Mouse (Mus musculus) gastrocnemius, adult 2 months (tissue): ENCODE data around the gene D7Ertd443e. TPM values are rescaled to one million over a fixed set of nuclear protein-coding genes. Genes with fewer than 3 reads are reported as not detected.

Experiments used
- DNase-seq: peaks from one replicate; pipeline ENCODE4 v3.0.0; 2022
- H3K27ac ChIP-seq: fragments of 200-600 bp; 2 replicates; pipeline ENCODE4 v1.8.1; 2022; ENCODE audit warnings: mild to moderate bottlenecking
- H3K4me3 ChIP-seq: fragments of 200-600 bp; 2 replicates; pipeline ENCODE4 v1.8.1; 2022; ENCODE audit warnings: mild to moderate bottlenecking, moderate library complexity
- CTCF ChIP-seq: fragments of 200-600 bp; IDR thresholded peaks from 2 replicates; pipeline ENCODE4 v1.8.1; 2022; ENCODE audit warnings: antibody characterized with exemption, mild to moderate bottlenecking, moderate library complexity
- intact Hi-C: fragments of 180-260 bp; cut with DNase I; formaldehyde crosslinking; loops from one replicate; pipeline ENCODE4 v1.15.1; 2025
- total RNA-seq, 2 experiments: library from RNA; stranded (reverse); gene quantifications; 2 replicates each; pipeline ENCODE4 v1.2.3; 2021

Gene D7Ertd443e
- total RNA-seq, 2 experiments from 2014 or later = not detected

DNA sequence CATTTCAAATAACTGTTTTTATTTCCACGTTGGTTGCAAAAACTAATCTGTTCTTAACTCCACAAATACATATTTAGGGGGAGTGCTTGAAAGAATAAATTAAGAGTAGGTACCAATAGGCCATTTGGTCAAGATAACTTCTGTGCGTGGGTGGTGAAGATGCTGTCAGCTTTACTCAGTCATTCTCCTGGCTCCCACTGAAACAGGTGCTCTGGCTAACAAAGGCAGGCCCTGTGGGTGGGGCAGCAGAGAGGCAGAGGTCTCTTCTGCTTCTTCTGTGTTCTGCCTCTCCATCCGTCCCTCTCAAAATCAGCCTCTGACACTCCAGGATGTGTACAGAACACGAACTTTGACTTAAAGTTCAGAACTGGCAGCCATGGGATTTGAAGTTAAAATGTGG, 119.7 kb downstream of the D7Ertd443e start:
- Histone ChIP-seq H3K27ac (no peak overlapping the region), H3K4me3 (no peak overlapping the region)
- no peak for DNase-seq
- intact Hi-C loops = loop anchor here (5.0 kb wide), 1 partner anchor 82 kb away; no protein-coding TSS in a partner anchor
- TF ChIP-seq CTCF = no peak

DNA sequence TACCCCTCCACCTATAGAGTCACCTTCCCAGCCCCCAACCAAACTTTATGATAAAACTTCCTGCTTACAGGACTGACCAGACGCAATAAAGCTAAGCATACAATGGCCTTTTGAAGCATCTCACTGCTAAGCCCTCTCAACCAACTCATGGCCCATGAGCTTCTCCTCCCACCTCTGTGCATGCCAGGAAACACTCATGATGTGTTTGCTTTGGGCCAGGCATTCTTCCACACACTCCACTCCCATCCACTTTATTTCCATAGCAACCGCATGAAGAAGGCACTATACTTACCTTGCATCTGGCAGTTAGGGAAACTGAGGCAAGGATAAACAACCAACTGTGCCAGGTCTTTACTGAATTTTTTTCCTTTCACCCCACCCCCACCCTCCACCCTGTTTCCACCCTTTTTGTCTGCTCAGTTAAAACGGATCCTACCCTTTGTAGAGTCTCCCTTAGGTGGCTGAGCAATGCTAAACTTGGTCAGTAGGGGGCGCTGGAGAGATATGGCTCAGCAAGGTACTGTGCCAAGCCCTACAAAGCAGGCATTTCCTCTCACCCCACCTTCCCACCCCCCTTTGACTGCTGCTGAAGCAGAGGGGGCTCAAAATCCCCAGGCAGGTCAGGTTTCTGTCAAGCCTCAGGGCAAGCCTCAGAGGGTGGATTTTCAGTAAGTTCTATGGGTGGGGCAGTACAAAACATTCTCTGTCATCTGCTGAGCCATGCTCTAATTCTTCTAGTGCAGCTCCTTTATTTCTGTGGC, 122.1 kb downstream of the D7Ertd443e start:
- peak; percentile 59 for DNase-seq
- no peak overlapping the region for H3K27ac ChIP-seq
- intact Hi-C loops = no loop called here
- no peak overlapping the region for H3K4me3 ChIP-seq
- TF ChIP-seq CTCF = peak; percentile 72

DNA sequence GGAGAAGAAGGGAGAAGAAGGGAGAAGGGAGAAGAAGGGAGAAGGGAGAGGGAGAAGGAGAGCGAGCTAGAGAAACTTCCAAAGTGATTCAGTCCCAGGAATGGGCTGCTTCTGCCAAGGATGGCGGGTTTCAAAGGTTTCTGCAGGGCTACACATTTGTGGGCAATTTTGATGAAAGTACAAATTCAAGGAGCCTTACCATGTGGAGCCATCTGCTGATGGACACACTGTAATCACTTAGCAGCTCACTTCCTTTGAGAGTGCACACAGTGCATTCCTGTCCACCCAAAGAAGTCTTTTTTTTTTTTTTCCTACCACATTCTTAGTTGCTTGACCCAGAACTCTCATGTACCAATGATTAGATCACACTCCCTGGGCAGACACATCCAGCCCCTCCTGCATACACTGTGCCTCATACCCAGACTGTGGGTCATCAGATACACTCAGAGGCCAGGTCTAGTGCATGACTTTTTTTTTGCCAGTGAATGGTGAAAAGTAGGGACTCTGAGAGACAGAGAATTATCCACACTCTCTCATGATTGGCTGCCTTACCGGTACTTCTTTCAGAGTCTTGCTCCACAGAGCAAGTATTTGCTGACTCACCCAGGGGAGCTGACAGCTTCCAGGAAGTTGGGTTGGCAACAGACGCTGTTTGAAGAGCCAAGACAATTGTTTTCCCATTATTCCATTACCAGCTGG, 124.3 kb downstream of the D7Ertd443e start:
- no peak for TF ChIP-seq CTCF
- intact Hi-C loops = no loop called here
- H3K4me3 ChIP-seq = no peak overlapping the region
- no peak overlapping the region for H3K27ac ChIP-seq
- peak; percentile 54 for DNase-seq

DNA sequence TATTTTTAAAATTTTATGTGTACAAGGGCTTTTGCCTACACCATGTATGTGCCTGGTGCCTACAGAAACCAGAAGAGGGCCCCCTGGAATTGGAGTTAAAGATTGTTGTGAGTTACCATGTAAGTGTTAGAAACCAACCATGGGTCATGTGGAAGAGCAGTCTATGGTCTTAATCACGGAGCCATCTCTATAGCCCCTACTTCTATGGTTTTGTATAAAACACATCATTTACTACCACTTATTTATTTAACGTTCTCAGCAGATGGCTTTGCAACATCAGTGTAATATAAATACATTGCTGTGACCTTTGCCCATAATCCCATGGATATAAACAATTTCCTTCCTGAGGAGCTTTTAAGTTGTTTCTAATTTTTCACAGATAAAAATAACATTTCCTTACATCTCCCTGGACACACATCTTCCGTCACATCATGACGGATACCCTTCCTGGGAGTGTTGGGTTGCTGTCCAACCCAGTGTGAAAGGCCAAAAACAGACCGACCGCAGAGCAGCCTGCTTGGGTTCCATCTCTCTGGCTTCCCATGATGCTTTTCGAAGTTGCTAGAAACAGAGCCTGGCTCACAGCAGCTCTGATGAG, 135.1 kb downstream of the D7Ertd443e start:
- H3K27ac ChIP-seq = no peak overlapping the region
- no peak for TF ChIP-seq CTCF
- intact Hi-C loops = no loop called here
- DNase-seq = no peak
- no peak overlapping the region for H3K4me3 ChIP-seq

DNA sequence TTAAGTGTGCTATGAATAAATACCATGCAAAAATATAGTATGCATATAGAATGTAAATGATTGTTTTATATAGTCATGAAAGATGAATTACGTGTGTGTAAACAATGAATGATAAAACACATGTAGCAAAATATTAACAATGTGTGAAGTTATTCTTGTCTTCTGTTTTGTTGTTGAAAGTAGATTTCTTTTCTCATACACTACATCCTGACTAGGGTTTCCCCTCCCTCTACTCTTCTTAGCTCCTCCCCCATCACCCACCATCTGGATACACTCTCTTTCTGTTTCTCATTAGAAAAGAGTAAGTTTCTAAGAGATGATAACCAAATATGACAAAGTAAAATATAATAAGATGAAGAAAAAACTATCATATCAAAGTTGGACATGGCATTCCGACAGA, 137.4 kb downstream of the D7Ertd443e start:
- intact Hi-C loops = no loop called here
- no peak for TF ChIP-seq CTCF
- H3K27ac ChIP-seq = no peak overlapping the region
- H3K4me3 ChIP-seq = no peak overlapping the region
- DNase-seq = no peak

DNA sequence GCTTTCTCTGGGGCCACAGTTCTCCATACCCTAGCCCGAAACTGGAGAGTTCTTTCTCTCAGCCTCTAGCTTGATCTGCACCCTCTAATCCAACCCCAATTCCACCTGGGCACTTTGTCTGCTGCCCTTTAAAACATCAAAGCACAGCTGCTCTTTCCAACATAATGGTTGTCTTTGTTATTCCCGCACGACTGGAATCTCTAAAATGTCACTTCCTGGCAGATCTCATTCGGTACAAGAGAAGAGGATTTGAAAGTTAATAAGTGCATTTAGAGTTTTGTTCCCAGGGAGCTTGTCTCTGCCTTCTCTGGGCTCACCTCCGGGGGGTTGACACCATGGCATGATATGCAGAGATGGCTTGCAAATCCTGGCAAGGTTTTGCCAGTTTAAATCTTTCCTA, 138.8 kb downstream of the D7Ertd443e start:
- intact Hi-C loops = no loop called here
- DNase-seq = no peak
- Histone ChIP-seq H3K4me3 (no peak overlapping the region), H3K27ac (no peak overlapping the region)
- no peak for TF ChIP-seq CTCF

DNA sequence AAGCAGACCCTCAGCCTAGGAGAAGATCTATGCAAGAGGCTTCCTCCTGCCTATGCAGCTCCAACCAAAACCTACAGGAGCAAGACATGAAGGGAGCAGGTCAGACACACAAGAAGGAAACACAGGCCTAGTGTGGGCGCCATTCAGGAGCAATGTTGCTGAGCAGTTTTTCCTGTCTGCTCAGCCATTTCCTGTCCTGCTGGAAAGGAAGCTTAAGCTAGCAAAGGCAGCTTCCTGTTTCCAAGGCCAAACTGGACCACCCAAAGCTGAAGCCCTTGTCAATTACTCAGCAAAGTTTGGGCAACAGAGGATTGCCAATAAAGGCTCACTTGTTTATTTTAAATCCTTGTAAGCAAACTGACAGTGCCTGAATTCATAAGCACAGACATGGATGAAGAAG, 142.7 kb downstream of the D7Ertd443e start:
- intact Hi-C loops = no loop called here
- DNase-seq = no peak
- no peak overlapping the region for H3K27ac ChIP-seq
- no peak for TF ChIP-seq CTCF
- no peak overlapping the region for H3K4me3 ChIP-seq

DNA sequence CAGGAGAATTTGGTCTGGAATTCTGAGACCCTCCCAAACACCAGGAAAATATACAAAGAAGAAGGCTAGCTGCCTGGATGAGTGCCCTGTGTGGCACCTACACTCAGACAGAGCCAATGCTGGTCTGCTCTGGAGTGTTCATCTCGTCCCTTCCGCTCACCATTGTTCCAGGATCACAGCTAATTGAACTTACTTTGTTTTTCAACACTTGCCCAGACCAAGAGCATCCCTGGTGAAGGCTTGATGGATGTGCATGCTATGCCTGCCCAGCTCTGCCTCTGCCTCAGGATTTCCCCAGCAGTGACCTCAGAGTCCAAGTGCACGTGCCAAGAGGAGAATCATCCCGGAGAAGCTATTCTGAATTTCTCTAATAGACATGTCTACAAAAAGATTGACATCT, 144.2 kb downstream of the D7Ertd443e start:
- Histone ChIP-seq H3K4me3 (no peak overlapping the region), H3K27ac (no peak overlapping the region)
- TF ChIP-seq CTCF = no peak
- no peak for DNase-seq
- intact Hi-C loops = no loop called here

DNA sequence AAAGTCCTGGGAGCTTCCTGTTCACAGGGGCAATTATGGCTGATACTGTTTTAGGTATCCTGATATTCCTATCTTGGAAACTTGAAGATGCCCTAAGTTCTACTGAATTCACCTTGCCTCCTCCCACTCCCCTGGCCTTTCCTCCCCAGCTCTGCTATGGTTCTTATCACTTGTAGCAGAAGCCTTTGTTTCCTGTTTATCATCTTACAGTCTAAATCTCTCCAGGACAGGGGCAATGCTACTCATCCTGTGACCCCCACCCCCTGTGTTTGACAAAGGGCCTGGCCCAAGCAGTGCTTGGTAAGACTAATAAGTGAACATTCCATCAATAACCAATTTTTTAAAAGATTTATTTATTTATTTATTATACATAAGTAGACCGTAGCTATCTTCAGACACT, 144.9 kb downstream of the D7Ertd443e start:
- intact Hi-C loops = no loop called here
- DNase-seq = no peak
- no peak for TF ChIP-seq CTCF
- Histone ChIP-seq H3K4me3 (no peak overlapping the region), H3K27ac (no peak overlapping the region)

DNA sequence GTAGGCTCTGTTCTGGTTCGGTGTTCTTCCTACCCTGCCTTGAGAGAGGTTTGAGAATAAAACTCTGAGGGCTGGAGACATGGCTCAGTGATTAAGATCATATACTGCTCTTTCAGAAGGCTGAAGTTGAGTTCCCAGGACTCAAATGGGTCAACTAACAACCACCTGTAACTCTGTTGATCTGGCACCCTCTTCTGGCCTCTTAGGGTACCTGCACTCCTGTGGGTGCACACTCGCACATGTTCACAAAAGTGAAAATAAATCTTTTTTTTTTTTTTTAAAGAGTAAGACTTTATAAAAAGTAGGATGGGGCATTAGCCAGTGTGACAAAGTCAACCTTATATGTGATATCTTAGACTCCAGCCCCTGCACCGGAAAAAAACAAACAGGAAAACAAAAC, 146.6 kb downstream of the D7Ertd443e start:
- no peak for TF ChIP-seq CTCF
- DNase-seq = no peak
- Histone ChIP-seq H3K4me3 (no peak overlapping the region), H3K27ac (no peak overlapping the region)
- intact Hi-C loops = no loop called here

DNA sequence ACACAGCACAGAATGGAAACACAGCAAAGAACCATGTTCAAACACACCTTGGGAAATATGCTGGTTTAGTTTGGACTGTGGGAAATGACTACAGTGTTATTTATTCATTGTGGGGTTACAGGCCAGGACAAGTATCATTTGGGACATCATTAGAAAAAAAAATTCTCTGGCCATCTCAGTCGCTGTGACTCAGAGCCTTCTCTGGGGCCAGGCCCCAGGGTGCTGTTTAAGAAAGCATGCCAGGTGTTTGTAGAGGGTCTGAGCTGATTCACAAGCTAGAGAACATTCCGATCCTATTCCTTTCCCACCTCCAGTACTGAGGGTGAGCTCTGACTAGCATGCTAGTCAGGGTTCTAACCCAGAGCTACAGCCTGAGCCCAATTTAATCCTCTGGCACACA, 148.1 kb downstream of the D7Ertd443e start:
- DNase-seq = peak; percentile 32
- TF ChIP-seq CTCF = no peak
- intact Hi-C loops = no loop called here
- Histone ChIP-seq H3K27ac (no peak overlapping the region), H3K4me3 (no peak overlapping the region)

DNA sequence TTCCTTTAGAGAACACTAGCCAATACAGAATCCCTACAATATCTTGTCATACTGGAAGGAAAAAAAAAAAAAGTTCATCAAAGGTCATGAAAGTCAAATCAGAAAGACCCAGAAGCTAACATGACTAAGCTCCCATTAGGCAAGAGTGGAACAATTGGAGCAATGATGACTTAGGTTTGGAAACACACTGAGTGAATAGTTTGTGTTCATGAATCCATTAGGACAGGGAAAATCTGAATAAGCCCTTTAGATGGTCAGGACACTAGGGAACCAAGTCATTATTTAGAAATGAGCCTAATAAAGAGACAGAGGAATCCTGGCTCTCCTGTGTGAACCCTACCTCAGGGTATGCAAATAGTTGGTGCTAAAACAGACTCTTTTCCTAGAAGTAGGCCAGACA, 148.7 kb downstream of the D7Ertd443e start:
- TF ChIP-seq CTCF = no peak
- intact Hi-C loops = no loop called here
- H3K27ac ChIP-seq = no peak overlapping the region
- no peak for DNase-seq
- no peak overlapping the region for H3K4me3 ChIP-seq

DNA sequence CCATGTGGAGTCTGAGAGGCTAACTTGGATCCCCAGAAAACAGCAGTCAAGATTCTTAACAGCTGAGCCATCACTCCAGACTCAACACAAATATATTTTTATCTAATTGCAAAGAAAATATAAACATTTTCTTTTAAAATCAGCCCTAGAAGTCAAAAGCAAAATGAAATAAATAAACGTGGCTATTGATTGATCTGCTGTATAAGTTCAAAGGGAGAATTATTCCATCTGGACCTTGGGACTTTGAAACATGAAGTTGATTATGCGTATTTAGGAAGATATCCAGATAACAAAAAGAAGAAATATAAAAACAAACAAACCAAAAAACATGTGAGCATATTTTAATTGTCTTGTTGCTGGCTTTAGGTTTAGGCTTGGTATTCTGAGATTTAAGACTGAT, 149.9 kb downstream of the D7Ertd443e start:
- Histone ChIP-seq H3K27ac (no peak overlapping the region), H3K4me3 (no peak overlapping the region)
- no peak for DNase-seq
- TF ChIP-seq CTCF = no peak
- intact Hi-C loops = no loop called here
